Mouse (Mus musculus) limb, embryonic 13.5 days (tissue): ENCODE results near the gene Bcas3. TPM values are rescaled to one million over a fixed set of nuclear protein-coding genes. Genes with fewer than 3 reads are reported as not detected.

Source experiments
- ATAC-seq: fragments of 200-750 bp; cut with Nextera tagmentation; 2 replicates; pipeline ENCODE4 v1.8.0; 2017; ENCODE audit warnings: low read depth, moderate number of reproducible peaks, moderate TSS enrichment; ENCODE audit not compliant: low FRiP score
- H3K27ac ChIP-seq: fragments of 300-500 bp; sonication (generic); 2 replicates; pipeline ENCODE4 v1.5.1; 2015; ENCODE audit warnings: inconsistent platforms, mild to moderate bottlenecking, moderate library complexity
- H3K27me3 ChIP-seq: fragments of 300-500 bp; sonication (generic); 2 replicates; pipeline ENCODE4 v1.6.1; 2015; ENCODE audit warnings: mild to moderate bottlenecking, inconsistent platforms
- H3K36me3 ChIP-seq: fragments of 300-500 bp; sonication (generic); 2 replicates; pipeline ENCODE4 v1.6.1; 2015; ENCODE audit warnings: inconsistent platforms, mild to moderate bottlenecking, moderate library complexity
- H3K4me1 ChIP-seq: fragments of 300-500 bp; sonication (generic); 2 replicates; pipeline ENCODE4 v1.6.1; 2015; ENCODE audit warnings: inconsistent platforms
- H3K4me2 ChIP-seq: fragments of 300-500 bp; sonication (generic); replicated peaks from 2 replicates; pipeline ENCODE4 v1.6.1; 2015; ENCODE audit warnings: inconsistent platforms, mild to moderate bottlenecking, moderate library complexity
- H3K4me3 ChIP-seq: fragments of 300-500 bp; sonication (generic); 2 replicates; pipeline ENCODE4 v1.5.1; 2015; ENCODE audit warnings: moderate library complexity, mild to moderate bottlenecking, inconsistent platforms
- H3K9ac ChIP-seq: fragments of 300-500 bp; sonication (generic); 2 replicates; pipeline ENCODE4 v1.6.1; 2015; ENCODE audit warnings: mild to moderate bottlenecking, inconsistent platforms
- H3K9me3 ChIP-seq: fragments of 300-500 bp; sonication (generic); 2 replicates; pipeline ENCODE4 v1.6.1; 2016; ENCODE audit warnings: inconsistent platforms
- WGBS: fragments of 180-500 bp; shearing (Covaris S2); methylation state at CpG from one replicate; pipeline ENCODE4 v1.1.7; 2015; 5-methylcytosine and 5-hydroxymethylcytosine counted together
- polyA plus RNA-seq: library from polyadenylated mRNA; unstranded; fragments of >200 nt; fragmentation: Nextera tagmentation; extraction: Ambion mirVana; gene quantifications from 2 replicates; pipeline ENCODE4 v1.2.1, GENCODE M21; 2015

Bcas3 gene
- polyA plus RNA-seq, 1 experiment from 2014 or later: 30.3 TPM

GRCm38 (mm10) chr11:85842596-85843346, 489.8 kb downstream of the Bcas3 start:
- Histone ChIP-seq H3K9ac (peak overlapping the region; percentile 70; the same call in 1 of the 2 replicates), H3K4me2 (peak overlapping the region; percentile 87), H3K27me3 (peaks cover 61% of the 10 kb centered on the region), H3K4me3 (peak overlapping the region; percentile 59), H3K36me3 (peaks cover 3% of the 10 kb centered on the region; the same call in 1 of the 2 replicates), H3K9me3 (no peaks in the 10 kb centered on the region), H3K4me1 (peaks cover 62% of the 10 kb centered on the region), H3K27ac (peak overlapping the region; percentile 84; the same call in 1 of the 2 replicates)
- 6% methylated on average over 24 of the region's 24 CpGs for WGBS
- ATAC-seq: 0 out of 2 replicates have a peak, but pooled peaks have one; percentile 2

- H3K4me3 ChIP-seq: peak overlapping the region; percentile 59
- H3K9me3 ChIP-seq: no peaks in the 10 kb centered on the region
- H3K36me3 ChIP-seq: peaks cover 3% of the 10 kb centered on the region; the same call in 1 of the 2 replicates
- peak overlapping the region; percentile 84 for H3K27ac ChIP-seq
- 0% methylated on average over 18 of the region's 18 CpGs for WGBS
- ATAC-seq: peak; percentile 52
- H3K27me3 ChIP-seq: peaks cover 56% of the 10 kb centered on the region
- peaks cover 56% of the 10 kb centered on the region for H3K4me1 ChIP-seq
- peak overlapping the region; percentile 87 for H3K4me2 ChIP-seq
- peak overlapping the region; percentile 70 for H3K9ac ChIP-seq
Measured at GRCm38 (mm10) chr11:85843347-85843692, 490.4 kb downstream of the Bcas3 start.

- peaks cover 46% of the 10 kb centered on the region for H3K27me3 ChIP-seq
- peak overlapping the region; percentile 59 for H3K4me3 ChIP-seq
- H3K4me2 ChIP-seq: peak overlapping the region; percentile 87
- WGBS: under 1% methylated on average over 54 of the region's 54 CpGs
- H3K36me3 ChIP-seq: peaks cover 3% of the 10 kb centered on the region; the same call in 1 of the 2 replicates
- H3K9me3 ChIP-seq: no peaks in the 10 kb centered on the region
- peak overlapping the region; percentile 70 for H3K9ac ChIP-seq
- ATAC-seq: peak; percentile 70
- H3K27ac ChIP-seq: peak overlapping the region; percentile 84
- H3K4me1 ChIP-seq: peaks cover 49% of the 10 kb centered on the region
Measured at GRCm38 (mm10) chr11:85844144-85844965, 491.4 kb downstream of the Bcas3 start.

GRCm38 (mm10) chr11:85844971-85845370, 492.0 kb downstream of the Bcas3 start:
- peak overlapping the region; percentile 70; the same call in 1 of the 2 replicates for H3K9ac ChIP-seq
- H3K4me1 ChIP-seq: peaks cover 43% of the 10 kb centered on the region
- H3K36me3 ChIP-seq: peaks cover 3% of the 10 kb centered on the region; the same call in 1 of the 2 replicates
- ATAC-seq: no peak
- H3K4me3 ChIP-seq: peak overlapping the region; percentile 59
- 38% methylated on average over 5 of the region's 5 CpGs for WGBS
- peaks cover 41% of the 10 kb centered on the region for H3K27me3 ChIP-seq
- H3K4me2 ChIP-seq: peak overlapping the region; percentile 87
- no peak overlapping the region for H3K27ac ChIP-seq
- no peaks in the 10 kb centered on the region for H3K9me3 ChIP-seq

GRCm38 (mm10) chr11:85845921-85846320, 493.0 kb downstream of the Bcas3 start:
- H3K9me3 ChIP-seq: no peaks in the 10 kb centered on the region
- WGBS: 47% methylated on average over 5 of the region's 5 CpGs
- peaks cover 35% of the 10 kb centered on the region for H3K4me1 ChIP-seq
- H3K27ac ChIP-seq: no peak overlapping the region
- ATAC-seq: no peak
- H3K36me3 ChIP-seq: no peaks in the 10 kb centered on the region
- H3K4me3 ChIP-seq: no peak overlapping the region
- H3K27me3 ChIP-seq: peaks cover 34% of the 10 kb centered on the region
- H3K4me2 ChIP-seq: no peak overlapping the region
- no peak overlapping the region for H3K9ac ChIP-seq

- no peaks in the 10 kb centered on the region for H3K9me3 ChIP-seq
- no peak overlapping the region for H3K4me2 ChIP-seq
- WGBS: 61% methylated on average over 4 of the region's 4 CpGs
- no peak overlapping the region for H3K9ac ChIP-seq
- ATAC-seq: no peak
- no peak overlapping the region for H3K27ac ChIP-seq
- no peak overlapping the region for H3K4me3 ChIP-seq
- no peaks in the 10 kb centered on the region for H3K36me3 ChIP-seq
- H3K27me3 ChIP-seq: peaks cover 28% of the 10 kb centered on the region
- H3K4me1 ChIP-seq: peaks cover 36% of the 10 kb centered on the region
Measured at GRCm38 (mm10) chr11:85846509-85846908, 493.5 kb downstream of the Bcas3 start.

- Histone ChIP-seq H3K4me3 (peak overlapping the region; percentile 31), H3K27ac (no peak overlapping the region)
- 2% methylated on average over 21 of the region's 21 CpGs for WGBS
Measured at GRCm38 (mm10) chr11:85849037-85849436, 496.1 kb downstream of the Bcas3 start.

GRCm38 (mm10) chr11:85850233-85850632, 497.3 kb downstream of the Bcas3 start, which contains the start of gene Gm11444:
TSS of gene Gm11444 (minus strand) at chr11:85850333.
- Histone ChIP-seq H3K4me3 (no peak within 1 kb of the TSS), H3K4me2 (peak within 1 kb of the TSS; percentile 61)
- 86% methylated on average over 6 of the region's 6 CpGs for WGBS

More at GRCm38 (mm10) chr11:85849037-85849436, 496.1 kb downstream of the Bcas3 start:
- no peaks in the 10 kb centered on the region for H3K36me3 ChIP-seq
- H3K4me1 ChIP-seq: peaks cover 18% of the 10 kb centered on the region
- H3K9ac ChIP-seq: peak overlapping the region; percentile 51; the same call in 1 of the 2 replicates
- peak overlapping the region; percentile 61 for H3K4me2 ChIP-seq
- H3K27me3 ChIP-seq: peaks cover 16% of the 10 kb centered on the region; the same call in 1 of the 2 replicates
- ATAC-seq: peak; percentile 71
- no peaks in the 10 kb centered on the region for H3K9me3 ChIP-seq

GRCm38 (mm10) chr11:85850758-85851157, 497.8 kb downstream of the Bcas3 start:
- no peak overlapping the region for H3K4me3 ChIP-seq
- no peak overlapping the region for H3K4me2 ChIP-seq
- H3K9ac ChIP-seq: no peak overlapping the region
- H3K27ac ChIP-seq: no peak overlapping the region
- ATAC-seq: no peak
- H3K36me3 ChIP-seq: no peaks in the 10 kb centered on the region
- no peaks in the 10 kb centered on the region for H3K9me3 ChIP-seq
- peaks cover 12% of the 10 kb centered on the region; the same call in 1 of the 2 replicates for H3K4me1 ChIP-seq
- 47% methylated on average over 6 of the region's 6 CpGs for WGBS
- H3K27me3 ChIP-seq: peaks cover 9% of the 10 kb centered on the region; the same call in 1 of the 2 replicates

More at GRCm38 (mm10) chr11:85850233-85850632, 497.3 kb downstream of the Bcas3 start, which contains the start of gene Gm11444:
- ATAC-seq: no peak
- Histone ChIP-seq H3K4me1 (peaks cover 12% of the 10 kb centered on the region; the same call in 1 of the 2 replicates), H3K9ac (no peak within 1 kb of the TSS), H3K9me3 (no peaks in the 10 kb centered on the region), H3K36me3 (no peaks in the 10 kb centered on the region), H3K27me3 (peaks cover 10% of the 10 kb centered on the region; the same call in 1 of the 2 replicates), H3K27ac (no peak within 1 kb of the TSS)

GRCm38 (mm10) chr11:85857997-85858698, 505.2 kb downstream of the Bcas3 start:
- Histone ChIP-seq H3K9ac (peak overlapping the region; percentile 19; the same call in 1 of the 2 replicates), H3K9me3 (no peaks in the 10 kb centered on the region), H3K4me2 (no peak overlapping the region), H3K27me3 (no peaks in the 10 kb centered on the region), H3K27ac (no peak overlapping the region), H3K4me3 (no peak overlapping the region), H3K4me1 (no peaks in the 10 kb centered on the region), H3K36me3 (no peaks in the 10 kb centered on the region)
- WGBS: 32% methylated on average over 6 of the region's 6 CpGs
- ATAC-seq: no peak

- Histone ChIP-seq H3K9ac (no peak overlapping the region), H3K4me1 (no peaks in the 10 kb centered on the region), H3K4me3 (no peak overlapping the region), H3K9me3 (no peaks in the 10 kb centered on the region), H3K27ac (no peak overlapping the region), H3K36me3 (no peaks in the 10 kb centered on the region), H3K4me2 (no peak overlapping the region), H3K27me3 (no peaks in the 10 kb centered on the region)
- WGBS: 41% methylated on average over 7 of the region's 7 CpGs
- no peak for ATAC-seq
Measured at GRCm38 (mm10) chr11:85864363-85864762, 511.4 kb downstream of the Bcas3 start.
